Mouse (Mus musculus): ENCODE data around the gene B3galt4. TPM values are rescaled to one million over a fixed set of nuclear protein-coding genes. Genes with fewer than 3 reads are reported as not detected.

Gene B3galt4
- polyA plus RNA-seq, 1 experiment from 2014 or later, result 3.6 TPM

GRCm38 (mm10) chr17:33901653-33902052, 49.6 kb downstream of the B3galt4 start:
- no peaks in the 10 kb centered on the region for H3K27me3 ChIP-seq (replicated peaks; ENCODE audit: low read depth, poor library complexity, severe bottlenecking)
- no peaks in the 10 kb centered on the region for H3K9me3 ChIP-seq
- H3K4me3 ChIP-seq, result no peak overlapping the region
- H3K36me3 ChIP-seq (replicated peaks), result no peaks in the 10 kb centered on the region
- H3K27ac ChIP-seq (replicated peaks), result no peak overlapping the region
- 62% methylated on average over 4 of the region's 4 CpGs for WGBS
- H3K4me1 ChIP-seq, result peaks cover 11% of the 10 kb centered on the region
- no peak for DNase-seq (ENCODE audit: low spot score)

DNA sequence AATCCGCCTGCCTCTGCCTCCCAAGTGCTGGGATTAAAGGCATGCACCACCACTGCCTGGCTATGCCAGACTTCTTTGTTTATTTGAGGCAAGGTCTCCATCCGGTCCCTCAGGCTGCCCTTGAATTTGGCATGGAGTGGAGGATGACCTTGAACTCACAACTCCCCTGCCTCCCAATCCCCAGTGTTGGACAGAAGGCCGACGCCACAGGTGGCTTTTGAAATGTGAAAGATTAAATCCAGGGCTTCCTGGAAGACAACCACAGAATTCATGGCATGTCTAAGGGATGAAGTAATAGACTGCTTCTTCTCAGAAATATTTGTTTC, 50.3 kb downstream of the B3galt4 start:
- 88% methylated on average over 4 of the region's 4 CpGs for WGBS
- no peak for DNase-seq (ENCODE audit: low spot score)
- Histone ChIP-seq H3K36me3 (replicated peaks) (no peaks in the 10 kb centered on the region), H3K4me3 (no peak overlapping the region), H3K9me3 (no peaks in the 10 kb centered on the region), H3K27ac (replicated peaks) (no peak overlapping the region), H3K4me1 (peaks cover 11% of the 10 kb centered on the region), H3K27me3 (replicated peaks; ENCODE audit: low read depth, poor library complexity, severe bottlenecking) (no peaks in the 10 kb centered on the region)

DNA sequence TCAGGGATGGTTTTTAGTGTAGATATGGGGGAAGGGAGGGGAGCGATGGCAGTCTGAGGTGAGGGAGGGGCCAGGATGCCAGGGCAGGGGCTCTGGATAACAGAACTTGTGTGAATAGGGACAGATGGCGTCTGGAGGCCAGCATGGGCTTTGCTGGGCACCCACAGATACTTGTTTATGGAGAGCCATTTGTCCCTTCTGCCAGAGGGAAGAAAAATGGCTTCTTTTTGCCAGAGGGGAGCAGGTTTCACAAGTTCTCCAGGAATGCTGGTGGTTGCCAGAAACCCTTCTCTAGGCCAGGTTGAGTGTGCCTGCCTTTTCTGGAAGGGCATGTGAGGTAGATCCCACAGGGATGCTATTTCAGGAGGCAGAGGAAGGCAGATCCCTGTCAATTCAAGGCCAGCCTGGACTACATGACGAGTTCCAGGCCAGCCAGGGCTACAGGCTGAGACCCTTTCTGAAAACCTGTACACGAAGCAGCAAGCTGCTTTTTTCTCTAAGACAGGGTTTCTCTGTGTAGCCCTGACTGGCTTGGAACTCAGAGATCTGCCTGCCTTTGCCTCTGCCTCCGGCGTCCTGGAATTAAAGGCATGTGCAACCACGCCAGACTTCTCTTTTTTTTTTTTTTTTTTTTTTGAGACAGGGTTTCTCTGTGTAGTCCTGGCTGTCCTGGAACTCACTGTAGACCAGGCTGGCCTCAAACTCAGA, 50.9 kb downstream of the B3galt4 start:
- H3K4me1 ChIP-seq, result peaks cover 11% of the 10 kb centered on the region
- no peaks in the 10 kb centered on the region for H3K36me3 ChIP-seq (replicated peaks)
- H3K27ac ChIP-seq (replicated peaks), result no peak overlapping the region
- H3K27me3 ChIP-seq (replicated peaks; ENCODE audit: low read depth, poor library complexity, severe bottlenecking), result no peaks in the 10 kb centered on the region
- no peaks in the 10 kb centered on the region for H3K9me3 ChIP-seq
- H3K4me3 ChIP-seq, result no peak overlapping the region
- no peak for DNase-seq (ENCODE audit: low spot score)
- 72% methylated on average over 7 of the region's 7 CpGs for WGBS

Other genes with a start within 250 kb of the B3galt4 start
- 28.0 and 28.5 TPM in 2 replicates for gene March2, start 232.8 kb downstream of the B3galt4 start, polyA plus RNA-seq (2016; fragmentation: Nextera tagmentation; extraction: Ambion mirVana)
- 342 and 347 TPM in 2 replicates for gene Rab11b, start 191.0 kb downstream of the B3galt4 start, polyA plus RNA-seq (2016; fragmentation: Nextera tagmentation; extraction: Ambion mirVana)
- gene Angptl4, start 169.7 kb downstream of the B3galt4 start, polyA plus RNA-seq (2016; fragmentation: Nextera tagmentation; extraction: Ambion mirVana), result 33.4 and 39.0 TPM in 2 replicates
- gene Kank3, start 141.0 kb downstream of the B3galt4 start, polyA plus RNA-seq (2016; fragmentation: Nextera tagmentation; extraction: Ambion mirVana), result 25.4 and 29.5 TPM in 2 replicates
- 866 and 898 TPM in 2 replicates for gene Rps28, start 126.9 kb downstream of the B3galt4 start, polyA plus RNA-seq (2016; fragmentation: Nextera tagmentation; extraction: Ambion mirVana)
- gene Ndufa7, start 126.9 kb downstream of the B3galt4 start, polyA plus RNA-seq (2016; fragmentation: Nextera tagmentation; extraction: Ambion mirVana), result 469 and 477 TPM in 2 replicates
- gene Cd320, start 108.4 kb downstream of the B3galt4 start, polyA plus RNA-seq (2016; fragmentation: Nextera tagmentation; extraction: Ambion mirVana), result 97.8 and 98.9 TPM in 2 replicates
- gene Gm7029, start 77.7 kb downstream of the B3galt4 start, polyA plus RNA-seq (2016; fragmentation: Nextera tagmentation; extraction: Ambion mirVana), result not detected in 2 replicates
- 7.0 and 8.5 TPM in 2 replicates for gene Kifc1, start 60.8 kb downstream of the B3galt4 start, polyA plus RNA-seq (2016; fragmentation: Nextera tagmentation; extraction: Ambion mirVana)
- gene Platr17, start 46.4 kb downstream of the B3galt4 start, polyA plus RNA-seq (2016; fragmentation: Nextera tagmentation; extraction: Ambion mirVana), result 0.27 and 0.45 TPM in 2 replicates
- 80.0 and 84.9 TPM in 2 replicates for gene Daxx, start 42.1 kb downstream of the B3galt4 start, polyA plus RNA-seq (2016; fragmentation: Nextera tagmentation; extraction: Ambion mirVana)
- gene Tapbp, start 35.6 kb downstream of the B3galt4 start, polyA plus RNA-seq (2016; fragmentation: Nextera tagmentation; extraction: Ambion mirVana), result 9.9 and 11.8 TPM in 2 replicates
- 19.6 and 21.1 TPM in 2 replicates for gene Zbtb22, start 35.6 kb downstream of the B3galt4 start, polyA plus RNA-seq (2016; fragmentation: Nextera tagmentation; extraction: Ambion mirVana)
- 40.2 and 41.0 TPM in 2 replicates for gene Rgl2, start 21.9 kb downstream of the B3galt4 start, polyA plus RNA-seq (2016; fragmentation: Nextera tagmentation; extraction: Ambion mirVana)
- 233 and 235 TPM in 2 replicates for gene Pfdn6, start 11.1 kb downstream of the B3galt4 start, polyA plus RNA-seq (2016; fragmentation: Nextera tagmentation; extraction: Ambion mirVana)
- 62.1 and 66.0 TPM in 2 replicates for gene Wdr46, start 10.8 kb downstream of the B3galt4 start, polyA plus RNA-seq (2016; fragmentation: Nextera tagmentation; extraction: Ambion mirVana)
- 48.2 and 51.5 TPM in 2 replicates for gene Vps52, start 4.3 kb upstream of the B3galt4 start, polyA plus RNA-seq (2016; fragmentation: Nextera tagmentation; extraction: Ambion mirVana)
- 1,569 and 1,593 TPM in 2 replicates for gene Rps18, start 4.5 kb upstream of the B3galt4 start, polyA plus RNA-seq (2016; fragmentation: Nextera tagmentation; extraction: Ambion mirVana)
- gene H2-K1, start 48.9 kb upstream of the B3galt4 start, polyA plus RNA-seq (2016; fragmentation: Nextera tagmentation; extraction: Ambion mirVana), result 8.4 and 13.4 TPM in 2 replicates
- 11.0 and 11.6 TPM in 2 replicates for gene Ring1, start 73.2 kb upstream of the B3galt4 start, polyA plus RNA-seq (2016; fragmentation: Nextera tagmentation; extraction: Ambion mirVana)
- 41.4 and 44.8 TPM in 2 replicates for gene H2-Ke6, start 76.6 kb upstream of the B3galt4 start, polyA plus RNA-seq (2016; fragmentation: Nextera tagmentation; extraction: Ambion mirVana)
- 167 and 177 TPM in 2 replicates for gene Slc39a7, start 80.2 kb upstream of the B3galt4 start, polyA plus RNA-seq (2016; fragmentation: Nextera tagmentation; extraction: Ambion mirVana)
- gene Rxrb, start 80.3 kb upstream of the B3galt4 start, polyA plus RNA-seq (2016; fragmentation: Nextera tagmentation; extraction: Ambion mirVana), result 44.7 and 47.9 TPM in 2 replicates
- 1.0 and 1.2 TPM in 2 replicates for gene Col11a2, start 87.9 kb upstream of the B3galt4 start, polyA plus RNA-seq (2016; fragmentation: Nextera tagmentation; extraction: Ambion mirVana)
- 0.31 and 0.69 TPM in 2 replicates for gene H2-Oa, start 140.9 kb upstream of the B3galt4 start, polyA plus RNA-seq (2016; fragmentation: Nextera tagmentation; extraction: Ambion mirVana)
- 4.2 and 4.8 TPM in 2 replicates for gene H2-DMa, start 168.1 kb upstream of the B3galt4 start, polyA plus RNA-seq (2016; fragmentation: Nextera tagmentation; extraction: Ambion mirVana)
- 141 and 144 TPM in 2 replicates for gene Brd2, start 171.1 kb upstream of the B3galt4 start, polyA plus RNA-seq (2016; fragmentation: Nextera tagmentation; extraction: Ambion mirVana)
- 0.17 and 0.28 TPM in 2 replicates for gene H2-DMb2, start 191.8 kb upstream of the B3galt4 start, polyA plus RNA-seq (2016; fragmentation: Nextera tagmentation; extraction: Ambion mirVana)
- gene H2-DMb1, start 201.6 kb upstream of the B3galt4 start, polyA plus RNA-seq (2016; fragmentation: Nextera tagmentation; extraction: Ambion mirVana), result 0.52 and 0.55 TPM in 2 replicates
- gene Tap1, start 236.1 kb upstream of the B3galt4 start, polyA plus RNA-seq (2016; fragmentation: Nextera tagmentation; extraction: Ambion mirVana), result 2.8 and 2.9 TPM in 2 replicates
- 0.57 and 0.93 TPM in 2 replicates for gene Psmb9, start 236.3 kb upstream of the B3galt4 start, polyA plus RNA-seq (2016; fragmentation: Nextera tagmentation; extraction: Ambion mirVana)
- gene Psmb8, start 246.2 kb upstream of the B3galt4 start, polyA plus RNA-seq (2016; fragmentation: Nextera tagmentation; extraction: Ambion mirVana), result 1.3 and 1.7 TPM in 2 replicates